Mouse (Mus musculus) liver, embryonic 14.5 days (tissue): ENCODE measurements at regions not wholly inside any gene's neighbourhood (a gene's known extent, or its start where the extent isn't known, plus 50 kb on each side); places are given as distances from the start of the nearest gene placed in this dataset.

Experiments used
- ATAC-seq: fragments of 200-750 bp; cut with Nextera tagmentation; 2 replicates; pipeline ENCODE4 v1.8.0; 2017; ENCODE audit warnings: moderate number of reproducible peaks, mild to moderate bottlenecking, moderate library complexity; ENCODE audit not compliant: insufficient read depth
- DNase-seq, 3 experiments: peaks; one replicate each; pipeline ENCODE4 v3.0.0-alpha.2; 2012 to 2013; ENCODE audit warnings: low read depth in 3 of 3, low spot score in 3 of 3
- H3K27ac ChIP-seq: fragments of 300-500 bp; sonication (generic); 2 replicates; pipeline ENCODE4 v1.5.1; 2014; ENCODE audit warnings: moderate library complexity, mild to moderate bottlenecking, control low read depth, inconsistent platforms
- H3K27me3 ChIP-seq: fragments of 300-500 bp; sonication (generic); 2 replicates; pipeline ENCODE4 v1.6.1; 2014; ENCODE audit warnings: mild to moderate bottlenecking, low read length, moderate library complexity; ENCODE audit not compliant: control insufficient read depth, insufficient read depth
- H3K36me3 ChIP-seq: fragments of 300-500 bp; sonication (generic); replicated peaks from 2 replicates; pipeline ENCODE4 v1.6.1; 2014; ENCODE audit warnings: low read depth; ENCODE audit not compliant: control insufficient read depth, insufficient read depth
- H3K4me1 ChIP-seq, 2 experiments: fragments of 200-500 bp in 1 of 2; fragments of 300-500 bp in 1 of 2; sonication (generic) in 1 of 2; replicated peaks; 2 replicates each; pipeline ENCODE4 v1.6.1; 2012 to 2014; ENCODE audit warnings: antibody characterized with exemption in 1 of 2, inconsistent platforms in 1 of 2, low read length in 1 of 2; ENCODE audit not compliant: control insufficient read depth in 2 of 2, insufficient read depth in 2 of 2
- H3K4me2 ChIP-seq: fragments of 300-500 bp; sonication (generic); 2 replicates; pipeline ENCODE4 v1.6.1; 2014; ENCODE audit warnings: low read depth, mild to moderate bottlenecking, control low read depth, moderate library complexity
- H3K4me3 ChIP-seq, 2 experiments: fragments of 200-500 bp in 1 of 2; fragments of 300-500 bp in 1 of 2; sonication (generic) in 1 of 2; 2 replicates each; pipeline ENCODE4 v1.5.1; 2012 to 2014; ENCODE audit warnings: low read depth in 2 of 2, low read length in 2 of 2, mild to moderate bottlenecking in 2 of 2, control low read depth in 1 of 2, inconsistent platforms in 1 of 2, moderate library complexity in 1 of 2; ENCODE audit not compliant: insufficient read depth in 1 of 2
- H3K9ac ChIP-seq: fragments of 300-500 bp; sonication (generic); replicated peaks from 2 replicates; pipeline ENCODE4 v1.6.1; 2014; ENCODE audit warnings: mild to moderate bottlenecking, control low read depth, moderate library complexity
- H3K9me3 ChIP-seq: fragments of 300-500 bp; sonication (generic); 2 replicates; pipeline ENCODE4 v1.6.1; 2016; ENCODE audit warnings: low read length, mixed read lengths; ENCODE audit not compliant: control insufficient read depth
- CTCF ChIP-seq: IDR thresholded peaks from 2 replicates; pipeline ENCODE4 v1.5.1; 2016; ENCODE audit warnings: antibody characterized with exemption, low read depth, control low read depth
- EP300 ChIP-seq: IDR thresholded peaks from 2 replicates; pipeline ENCODE4 v1.6.1; 2016; ENCODE audit warnings: antibody characterized with exemption, low read depth
- WGBS: fragments of 180-500 bp; shearing (Covaris S2); extraction: QIAGEN DNeasy Blood & Tissue Kit; methylation state at CpG from one replicate; pipeline ENCODE4 v1.1.7; 2014; ENCODE audit not compliant: insufficient replicate concordance; 5-methylcytosine and 5-hydroxymethylcytosine counted together

DNA sequence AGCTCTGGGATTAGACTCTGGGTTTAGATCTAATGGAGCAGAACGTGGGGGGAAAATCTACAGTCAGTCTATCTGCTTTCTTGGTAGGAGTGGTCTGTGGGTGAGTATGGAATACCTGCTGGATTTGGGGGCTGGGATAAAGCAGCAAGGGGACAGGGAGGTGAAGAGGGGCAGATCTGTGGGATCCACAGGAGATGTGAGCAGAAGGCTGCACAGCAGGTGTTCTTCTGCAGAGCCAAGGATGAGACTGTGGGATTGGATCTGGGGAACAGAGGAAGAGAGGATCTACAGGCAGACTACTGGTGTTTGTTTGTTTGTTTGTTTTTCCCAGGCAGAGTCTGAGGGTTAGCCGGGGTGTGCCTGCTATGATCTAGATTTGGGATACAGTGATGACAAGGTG is 284.5 kb downstream of the Phkb start:
- Histone ChIP-seq H3K4me1 (no peaks in the 10 kb centered on the region), H3K27me3 (no peaks in the 10 kb centered on the region), H3K4me2 (no peak overlapping the region), H3K4me3 (no peak overlapping the region), H3K36me3 (no peaks in the 10 kb centered on the region), H3K9me3 (no peaks in the 10 kb centered on the region), H3K27ac (no peak overlapping the region), H3K9ac (no peak overlapping the region)
- no peak for TF ChIP-seq CTCF
- no peak for TF ChIP-seq EP300
- WGBS, result 57% methylated on average over 2 of the region's 2 CpGs
- DNase-seq, result no peak
- ATAC-seq, result no peak

DNA sequence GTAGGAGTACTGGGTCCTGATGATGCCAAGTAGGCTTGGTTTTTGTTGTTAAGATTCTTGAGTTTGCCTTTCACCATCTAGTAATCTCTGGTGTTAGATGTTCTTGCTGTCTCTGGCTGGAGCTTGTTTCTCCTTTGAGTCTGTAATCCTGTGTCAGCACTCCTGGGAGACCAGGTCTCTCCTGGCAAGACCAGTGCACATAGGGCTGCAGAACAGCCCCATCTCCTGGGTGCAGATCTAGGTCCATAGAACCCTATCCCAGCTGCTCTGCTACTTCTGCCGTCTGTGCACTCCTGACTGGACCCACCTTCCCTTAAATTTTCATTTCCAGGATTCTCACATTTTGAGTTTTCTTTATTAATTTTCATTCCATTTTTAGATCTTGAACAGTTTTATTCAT is 283.9 kb downstream of the Phkb start:
- Histone ChIP-seq H3K9me3 (no peaks in the 10 kb centered on the region), H3K27ac (no peak overlapping the region), H3K4me1 (no peaks in the 10 kb centered on the region), H3K36me3 (no peaks in the 10 kb centered on the region), H3K4me3 (no peak overlapping the region), H3K4me2 (no peak overlapping the region), H3K27me3 (no peaks in the 10 kb centered on the region), H3K9ac (no peak overlapping the region)
- WGBS, result 58% methylated on average over 1 of the region's 1 CpGs
- no peak for ATAC-seq
- no peak for DNase-seq
- TF ChIP-seq EP300, result no peak
- TF ChIP-seq CTCF, result no peak
